In genomic region chr6:28482711-28483315, GRCm38 (mm10) we compare ENCODE assay signal across 12 mouse cellular contexts. TPM values are rescaled to one million over a fixed set of nuclear protein-coding genes. Genes with fewer than 3 reads are reported as not detected.
DNase-seq lines count a peak whose midpoint lies in the region; ATAC-seq lines count a peak whose summit lies in the region.
"Had no signal": no experiment of that assay in that cellular context is flagged by ENCODE, and none has a peak within 500 bp of the region (broad histone marks: within the 10 kb centered on the region; RNA-seq: fewer than 3 reads in every experiment).

No protein-coding gene starts in this region.

- no peaks in the 10 kb centered on the region for H3K36me3 ChIP-seq in embryonic facial prominence, embryonic 12.5 days
- peaks cover 32% of the 10 kb centered on the region for H3K36me3 ChIP-seq in embryonic facial prominence, embryonic 10.5 days (replicated peaks)
- H3K36me3 ChIP-seq in limb, embryonic 12.5 days = peaks cover 14% of the 10 kb centered on the region
- H3K36me3 ChIP-seq in limb, embryonic 10.5 days = peaks cover 43% of the 10 kb centered on the region
- H3K36me3 ChIP-seq in neural tube, embryonic 15.5 days = peaks cover 4% of the 10 kb centered on the region; the same call in 1 of the 2 replicates

- WGBS in embryonic facial prominence, embryonic 12.5 days = 73% methylated on average over 4 of the region's 4 CpGs
- 82% methylated on average over 4 of the region's 4 CpGs for WGBS in embryonic facial prominence, embryonic 10.5 days
- 84% methylated on average over 4 of the region's 4 CpGs for WGBS in limb, embryonic 12.5 days
- 88% methylated on average over 4 of the region's 4 CpGs for WGBS in limb, embryonic 10.5 days
- WGBS in neural tube, embryonic 15.5 days = 87% methylated on average over 4 of the region's 4 CpGs

- no peak overlapping the region for H3K27ac ChIP-seq in embryonic facial prominence, embryonic 12.5 days
- H3K27ac ChIP-seq in embryonic facial prominence, embryonic 10.5 days (replicated peaks) = no peak overlapping the region
- H3K27ac ChIP-seq in limb, embryonic 12.5 days = no peak overlapping the region
- no peak overlapping the region for H3K27ac ChIP-seq in limb, embryonic 10.5 days
- H3K27ac ChIP-seq in neural tube, embryonic 15.5 days (replicated peaks) = no peak overlapping the region

- no peak for DNase-seq in embryonic facial prominence, embryonic 10.5 days (ENCODE audit: low spot score)
- no peak for DNase-seq in limb, embryonic 10.5 days (ENCODE audit: low spot score)
- no peak for DNase-seq in cerebellum, postnatal 14 days
- DNase-seq in spleen, adult 12 weeks (ENCODE audit: low spot score) = no peak
- DNase-seq: kidney, adult 18-20 months had no signal

- no peak for ATAC-seq in embryonic facial prominence, embryonic 12.5 days (ENCODE audit: insufficient number of reproducible peaks, insufficient read depth, low FRiP score, low TSS enrichment)
- ATAC-seq in limb, embryonic 12.5 days (ENCODE audit: insufficient number of reproducible peaks, insufficient read depth, low FRiP score, low TSS enrichment, low read depth) = no peak
- peak; percentile 4 for ATAC-seq in granulocyte monocyte progenitor cell, adult 5-6 weeks (replicated peaks; ENCODE audit: poor library complexity, severe bottlenecking)
- ATAC-seq in neural tube, embryonic 15.5 days (ENCODE audit: low FRiP score) = no peak

- H3K4me2 ChIP-seq in embryonic facial prominence, embryonic 12.5 days (replicated peaks) = peak overlapping the region; percentile 15
- peak overlapping the region; percentile 2; the same call in 1 of the 2 replicates for H3K4me2 ChIP-seq in limb, embryonic 12.5 days
- no peak overlapping the region for H3K4me2 ChIP-seq in neural tube, embryonic 15.5 days

- H3K9me3 ChIP-seq in embryonic facial prominence, embryonic 12.5 days = no peaks in the 10 kb centered on the region
- no peaks in the 10 kb centered on the region for H3K9me3 ChIP-seq in embryonic facial prominence, embryonic 10.5 days
- H3K9me3 ChIP-seq in limb, embryonic 12.5 days = no peaks in the 10 kb centered on the region
- no peaks in the 10 kb centered on the region for H3K9me3 ChIP-seq in limb, embryonic 10.5 days (replicated peaks)
- no peaks in the 10 kb centered on the region for H3K9me3 ChIP-seq in neural tube, embryonic 15.5 days (replicated peaks)

- no peak overlapping the region for H3K4me3 ChIP-seq in embryonic facial prominence, embryonic 12.5 days
- no peak overlapping the region for H3K4me3 ChIP-seq in embryonic facial prominence, embryonic 10.5 days
- H3K4me3 ChIP-seq in limb, embryonic 12.5 days (replicated peaks) = no peak overlapping the region
- no peak overlapping the region for H3K4me3 ChIP-seq in limb, embryonic 10.5 days
- no peak overlapping the region for H3K4me3 ChIP-seq in neural tube, embryonic 15.5 days (replicated peaks)

- peaks cover 25% of the 10 kb centered on the region for H3K4me1 ChIP-seq in embryonic facial prominence, embryonic 12.5 days
- H3K4me1 ChIP-seq in embryonic facial prominence, embryonic 10.5 days = peaks cover 31% of the 10 kb centered on the region
- H3K4me1 ChIP-seq in limb, embryonic 12.5 days (replicated peaks) = peaks cover 36% of the 10 kb centered on the region
- peaks cover 32% of the 10 kb centered on the region for H3K4me1 ChIP-seq in limb, embryonic 10.5 days
- peaks cover 47% of the 10 kb centered on the region for H3K4me1 ChIP-seq in neural tube, embryonic 15.5 days

- H3K27me3 ChIP-seq in embryonic facial prominence, embryonic 12.5 days = no peaks in the 10 kb centered on the region
- no peaks in the 10 kb centered on the region for H3K27me3 ChIP-seq in embryonic facial prominence, embryonic 10.5 days (replicated peaks; ENCODE audit: low read depth, poor library complexity, severe bottlenecking)
- no peaks in the 10 kb centered on the region for H3K27me3 ChIP-seq in limb, embryonic 12.5 days
- no peaks in the 10 kb centered on the region for H3K27me3 ChIP-seq in limb, embryonic 10.5 days (ENCODE audit: low read depth, poor library complexity, severe bottlenecking)
- H3K27me3 ChIP-seq in neural tube, embryonic 15.5 days (replicated peaks) = no peaks in the 10 kb centered on the region

- no peak overlapping the region for H3K9ac ChIP-seq in embryonic facial prominence, embryonic 12.5 days
- no peak overlapping the region for H3K9ac ChIP-seq in limb, embryonic 12.5 days (replicated peaks)
- 0 out of 2 replicates have a peak overlapping the region, but pooled peaks have one; percentile 15 for H3K9ac ChIP-seq in neural tube, embryonic 15.5 days (replicated peaks)

RNA-seq across cellular contexts. Expression of gene Snd1, which starts 7.9 kb away (rescaled TPM):
- 126 and 133 TPM in 2 replicates for polyA plus RNA-seq in embryonic facial prominence, embryonic 12.5 days (2016; fragmentation: Nextera tagmentation; extraction: Ambion mirVana)
- polyA plus RNA-seq in embryonic facial prominence, embryonic 10.5 days (2016; fragmentation: Nextera tagmentation; extraction: Ambion mirVana) = 119 and 127 TPM in 2 replicates
- 136 and 143 TPM in 2 replicates for polyA plus RNA-seq in limb, embryonic 12.5 days (2016; fragmentation: Nextera tagmentation; extraction: Ambion mirVana)
- polyA plus RNA-seq in limb, embryonic 10.5 days (2016; fragmentation: Nextera tagmentation; extraction: Ambion mirVana) = 119 and 138 TPM in 2 replicates
- 115 and 139 TPM in 2 replicates for total RNA-seq in granulocyte monocyte progenitor cell, adult 5-6 weeks (2014; fragmentation: Nextera tagmentation)
- 188 and 234 TPM in 2 replicates for total RNA-seq in granulocyte monocyte progenitor cell, adult 5-6 weeks (2017)
- 71.1 and 86.1 TPM in 2 replicates for polyA plus RNA-seq in neural tube, embryonic 15.5 days (2015; fragmentation: Nextera tagmentation; extraction: Ambion mirVana)

RNA-seq across cellular contexts. Expression of gene Pax4, which starts 33.7 kb away (rescaled TPM):
- not detected in 2 replicates for polyA plus RNA-seq in embryonic facial prominence, embryonic 12.5 days (2016; fragmentation: Nextera tagmentation; extraction: Ambion mirVana)
- 0.12 TPM in 1 of 2 replicates, not detected in the other for polyA plus RNA-seq in embryonic facial prominence, embryonic 10.5 days (2016; fragmentation: Nextera tagmentation; extraction: Ambion mirVana)
- not detected in 2 replicates for polyA plus RNA-seq in limb, embryonic 12.5 days (2016; fragmentation: Nextera tagmentation; extraction: Ambion mirVana)
- polyA plus RNA-seq in limb, embryonic 10.5 days (2016; fragmentation: Nextera tagmentation; extraction: Ambion mirVana) = not detected in 2 replicates
- total RNA-seq in granulocyte monocyte progenitor cell, adult 5-6 weeks (2014; fragmentation: Nextera tagmentation) = not detected in 2 replicates
- not detected in 2 replicates for total RNA-seq in granulocyte monocyte progenitor cell, adult 5-6 weeks (2017)
- not detected in 2 replicates for polyA plus RNA-seq in neural tube, embryonic 15.5 days (2015; fragmentation: Nextera tagmentation; extraction: Ambion mirVana)
- total RNA-seq: layer of hippocampus, postnatal 14 days; megakaryocyte progenitor cell, adult 5-6 weeks had no signal
- polyA plus RNA-seq: spleen, adult 2 months had no signal

RNA-seq across cellular contexts. Expression of gene Gcc1, which starts 54.6 kb away (rescaled TPM):
- 11.9 and 14.1 TPM in 2 replicates for polyA plus RNA-seq in embryonic facial prominence, embryonic 12.5 days (2016; fragmentation: Nextera tagmentation; extraction: Ambion mirVana)
- polyA plus RNA-seq in embryonic facial prominence, embryonic 10.5 days (2016; fragmentation: Nextera tagmentation; extraction: Ambion mirVana) = 10.2 and 11.3 TPM in 2 replicates
- 12.5 and 13.1 TPM in 2 replicates for polyA plus RNA-seq in limb, embryonic 12.5 days (2016; fragmentation: Nextera tagmentation; extraction: Ambion mirVana)
- polyA plus RNA-seq in limb, embryonic 10.5 days (2016; fragmentation: Nextera tagmentation; extraction: Ambion mirVana) = 8.3 and 10.7 TPM in 2 replicates
- total RNA-seq in granulocyte monocyte progenitor cell, adult 5-6 weeks (2014; fragmentation: Nextera tagmentation) = 7.0 TPM in 2 replicates
- 10.9 and 11.2 TPM in 2 replicates for total RNA-seq in granulocyte monocyte progenitor cell, adult 5-6 weeks (2017)
- polyA plus RNA-seq in neural tube, embryonic 15.5 days (2015; fragmentation: Nextera tagmentation; extraction: Ambion mirVana) = 11.0 and 12.8 TPM in 2 replicates

RNA-seq across cellular contexts. Expression of gene Fscn3, which starts 55.2 kb away (rescaled TPM):
- not detected in 2 replicates for polyA plus RNA-seq in embryonic facial prominence, embryonic 12.5 days (2016; fragmentation: Nextera tagmentation; extraction: Ambion mirVana)
- 0.08 TPM in 1 of 2 replicates, not detected in the other for polyA plus RNA-seq in embryonic facial prominence, embryonic 10.5 days (2016; fragmentation: Nextera tagmentation; extraction: Ambion mirVana)
- polyA plus RNA-seq in limb, embryonic 12.5 days (2016; fragmentation: Nextera tagmentation; extraction: Ambion mirVana) = not detected in 2 replicates
- not detected in 2 replicates for polyA plus RNA-seq in limb, embryonic 10.5 days (2016; fragmentation: Nextera tagmentation; extraction: Ambion mirVana)
- total RNA-seq in granulocyte monocyte progenitor cell, adult 5-6 weeks (2014; fragmentation: Nextera tagmentation) = not detected in 2 replicates
- total RNA-seq in granulocyte monocyte progenitor cell, adult 5-6 weeks (2017) = not detected in 2 replicates
- not detected in 2 replicates for polyA plus RNA-seq in neural tube, embryonic 15.5 days (2015; fragmentation: Nextera tagmentation; extraction: Ambion mirVana)
- total RNA-seq: layer of hippocampus, postnatal 14 days; megakaryocyte progenitor cell, adult 5-6 weeks had no signal
- polyA plus RNA-seq: spleen, adult 2 months had no signal

RNA-seq across cellular contexts. Expression of gene Arf5, which starts 59.5 kb away (rescaled TPM):
- 359 and 364 TPM in 2 replicates for polyA plus RNA-seq in embryonic facial prominence, embryonic 12.5 days (2016; fragmentation: Nextera tagmentation; extraction: Ambion mirVana)
- 265 and 287 TPM in 2 replicates for polyA plus RNA-seq in embryonic facial prominence, embryonic 10.5 days (2016; fragmentation: Nextera tagmentation; extraction: Ambion mirVana)
- polyA plus RNA-seq in limb, embryonic 12.5 days (2016; fragmentation: Nextera tagmentation; extraction: Ambion mirVana) = 335 and 342 TPM in 2 replicates
- polyA plus RNA-seq in limb, embryonic 10.5 days (2016; fragmentation: Nextera tagmentation; extraction: Ambion mirVana) = 251 and 298 TPM in 2 replicates
- 34.4 and 53.3 TPM in 2 replicates for total RNA-seq in granulocyte monocyte progenitor cell, adult 5-6 weeks (2014; fragmentation: Nextera tagmentation)
- total RNA-seq in granulocyte monocyte progenitor cell, adult 5-6 weeks (2017) = 42.1 and 59.1 TPM in 2 replicates
- polyA plus RNA-seq in neural tube, embryonic 15.5 days (2015; fragmentation: Nextera tagmentation; extraction: Ambion mirVana) = 429 and 444 TPM in 2 replicates
